Mouse (Mus musculus) heart, adult 2 months (tissue): ENCODE data around the gene Slc44a2. TPM values are rescaled to one million over a fixed set of nuclear protein-coding genes. Genes with fewer than 3 reads are reported as not detected.

ENCODE experiments used
- DNase-seq, 2 experiments: peaks; one replicate each; pipeline ENCODE4 v3.0.0; 2021
- H3K27ac ChIP-seq: fragments of 200-600 bp; 2 replicates; pipeline ENCODE4 v1.8.1; 2022
- H3K27me3 ChIP-seq: fragments of 200-500 bp; 2 replicates; pipeline ENCODE4 v1.6.1; 2012; ENCODE audit warnings: mild to moderate bottlenecking, low read length, inconsistent platforms, mixed read lengths; ENCODE audit not compliant: control insufficient read depth, insufficient read depth
- H3K36me3 ChIP-seq: fragments of 200-500 bp; 2 replicates; pipeline ENCODE4 v1.6.1; 2012; ENCODE audit warnings: low read length, inconsistent platforms; ENCODE audit not compliant: control insufficient read depth, insufficient read depth
- H3K4me1 ChIP-seq: fragments of 200-500 bp; 2 replicates; pipeline ENCODE4 v1.6.1; 2011; ENCODE audit warnings: low read length; ENCODE audit not compliant: control insufficient read depth, insufficient read depth
- H3K4me3 ChIP-seq: fragments of 200-600 bp; 2 replicates; pipeline ENCODE4 v1.8.1; 2022
- H3K79me2 ChIP-seq: fragments of 200-500 bp; replicated peaks from 2 replicates; pipeline ENCODE4 v1.6.1; 2012; ENCODE audit warnings: mild to moderate bottlenecking, inconsistent platforms, low read length, moderate library complexity, mixed read lengths; ENCODE audit not compliant: control insufficient read depth, insufficient read depth
- H3K9ac ChIP-seq: fragments of 200-500 bp; 2 replicates; pipeline ENCODE4 v1.6.1; 2012; ENCODE audit warnings: low read depth, mild to moderate bottlenecking, control low read depth, inconsistent platforms, low read length, mixed read lengths
- CTCF ChIP-seq: fragments of 200-600 bp; IDR thresholded peaks from 2 replicates; pipeline ENCODE4 v1.8.1; 2022; ENCODE audit warnings: antibody characterized with exemption, mild to moderate bottlenecking, moderate library complexity
- EP300 ChIP-seq: fragments of 200-500 bp; IDR thresholded peaks from 2 replicates; pipeline ENCODE4 v1.6.1; 2011; ENCODE audit warnings: low read depth, low read length, control low read depth; ENCODE audit not compliant: insufficient read depth
- POLR2A ChIP-seq: fragments of 200-500 bp; IDR thresholded peaks from 2 replicates; pipeline ENCODE4 v1.6.1; 2011; ENCODE audit warnings: mild to moderate bottlenecking, low read depth, low read length, control low read depth; ENCODE audit not compliant: insufficient read depth
- WGBS: fragments of 180-500 bp; shearing (Covaris S2); methylation state at CpG from one replicate; pipeline ENCODE4 v1.1.7; 2018; 5-methylcytosine and 5-hydroxymethylcytosine counted together
- intact Hi-C: fragments of 180-260 bp; cut with DNase I; formaldehyde crosslinking; loops from one replicate; pipeline ENCODE4 v1.15.1; 2025
- polyA plus RNA-seq: library from polyadenylated mRNA; depleted of rRNA; stranded (reverse); fragments of >200 nt; gene quantifications from 2 replicates; pipeline ENCODE4 v1.2.3, GENCODE M21; 2012
- total RNA-seq, 2 experiments: library from RNA; stranded (reverse); gene quantifications; 2 replicates each; pipeline ENCODE4 v1.2.3; 2021

The Slc44a2 gene
- total and polyA plus RNA-seq, 3 experiments = 77.0 to 89.5 (median 86.8) TPM

- TF ChIP-seq CTCF (no peak), EP300 (no peak), POLR2A (no peak)
- WGBS = 57% methylated on average over 11 of the region's 11 CpGs
- intact Hi-C loops = no loop called here
- H3K79me2 ChIP-seq = peaks cover 4% of the 10 kb centered on the region
- no peaks in the 10 kb centered on the region for H3K27me3 ChIP-seq
- no peak overlapping the region for H3K27ac ChIP-seq
- H3K36me3 ChIP-seq = no peaks in the 10 kb centered on the region
- H3K4me1 ChIP-seq = peaks cover 17% of the 10 kb centered on the region
- no peak overlapping the region; the same call in 1 of the 2 replicates for H3K9ac ChIP-seq
- DNase-seq = no peak
- H3K4me3 ChIP-seq = no peak overlapping the region
Measured at GRCm38 (mm10) chr9:21324269-21324668, 3.8 kb downstream of the Slc44a2 start.

GRCm38 (mm10) chr9:21327569-21327968 is 7.1 kb downstream of the Slc44a2 start:
- Histone ChIP-seq H3K79me2 (peaks cover 7% of the 10 kb centered on the region), H3K36me3 (no peaks in the 10 kb centered on the region), H3K4me3 (no peak overlapping the region), H3K4me1 (peaks cover 19% of the 10 kb centered on the region), H3K27ac (peak overlapping the region; percentile 34; the same call in 1 of the 2 replicates), H3K27me3 (no peaks in the 10 kb centered on the region), H3K9ac (no peak overlapping the region)
- no peak for DNase-seq
- intact Hi-C loops = no loop called here
- TF ChIP-seq POLR2A = no peak
- TF ChIP-seq CTCF = no peak
- TF ChIP-seq EP300 = no peak
- 46% methylated on average over 3 of the region's 3 CpGs for WGBS

GRCm38 (mm10) chr9:21328041-21328440 is 7.5 kb downstream of the Slc44a2 start:
- TF ChIP-seq EP300 (no peak), CTCF (no peak), POLR2A (no peak)
- Histone ChIP-seq H3K4me3 (no peak overlapping the region), H3K79me2 (peaks cover 7% of the 10 kb centered on the region), H3K27me3 (no peaks in the 10 kb centered on the region), H3K27ac (peak overlapping the region; percentile 34; the same call in 1 of the 2 replicates), H3K9ac (no peak overlapping the region), H3K36me3 (no peaks in the 10 kb centered on the region), H3K4me1 (peaks cover 19% of the 10 kb centered on the region)
- WGBS = 67% methylated on average over 3 of the region's 3 CpGs
- no peak for DNase-seq
- intact Hi-C loops = no loop called here

- 29% methylated on average over 3 of the region's 5 CpGs for WGBS
- intact Hi-C loops = no loop called here
- TF ChIP-seq POLR2A (no peak), EP300 (0 out of 2 replicates have a peak, but pooled peaks have one; percentile 48), CTCF (no peak)
- H3K27ac ChIP-seq = peak overlapping the region; percentile 38
- peaks cover 16% of the 10 kb centered on the region for H3K4me1 ChIP-seq
- H3K36me3 ChIP-seq = no peaks in the 10 kb centered on the region
- no peak overlapping the region for H3K4me3 ChIP-seq
- H3K79me2 ChIP-seq = peaks cover 7% of the 10 kb centered on the region
- H3K27me3 ChIP-seq = no peaks in the 10 kb centered on the region
- peak; percentile 52 to 81 for DNase-seq
- H3K9ac ChIP-seq = no peak overlapping the region
Measured at GRCm38 (mm10) chr9:21329041-21329440, 8.5 kb downstream of the Slc44a2 start.

GRCm38 (mm10) chr9:21329699-21330289 is 9.3 kb downstream of the Slc44a2 start:
- intact Hi-C loops = no loop called here
- Histone ChIP-seq H3K27me3 (no peaks in the 10 kb centered on the region), H3K79me2 (peaks cover 4% of the 10 kb centered on the region; the same call in 1 of the 2 replicates), H3K9ac (no peak overlapping the region), H3K4me1 (peaks cover 12% of the 10 kb centered on the region), H3K27ac (peak overlapping the region; percentile 55), H3K36me3 (no peaks in the 10 kb centered on the region), H3K4me3 (no peak overlapping the region)
- DNase-seq = no peak
- WGBS = 87% methylated on average over 10 of the region's 10 CpGs
- TF ChIP-seq POLR2A (no peak), CTCF (no peak), EP300 (0 out of 2 replicates have a peak, but pooled peaks have one; percentile 55)

GRCm38 (mm10) chr9:21331365-21332140 is 11.1 kb downstream of the Slc44a2 start:
- Histone ChIP-seq H3K9ac (no peak overlapping the region), H3K4me1 (peaks cover 16% of the 10 kb centered on the region), H3K4me3 (no peak overlapping the region), H3K36me3 (no peaks in the 10 kb centered on the region), H3K27ac (no peak overlapping the region; the same call in 1 of the 2 replicates), H3K79me2 (peaks cover 3% of the 10 kb centered on the region; the same call in 1 of the 2 replicates), H3K27me3 (no peaks in the 10 kb centered on the region)
- intact Hi-C loops = no loop called here
- DNase-seq = no peak
- no peak for TF ChIP-seq EP300
- TF ChIP-seq CTCF = no peak
- TF ChIP-seq POLR2A = no peak
- 79% methylated on average over 12 of the region's 12 CpGs for WGBS
